Mouse (Mus musculus) skeletal muscle tissue, postnatal 0 days (tissue): ENCODE results near the gene 1700003H04Rik. TPM values are rescaled to one million over a fixed set of nuclear protein-coding genes. Genes with fewer than 3 reads are reported as not detected.

Source experiments
- polyA plus RNA-seq: library from polyadenylated mRNA; unstranded; fragments of >200 nt; fragmentation: Nextera tagmentation; extraction: Ambion mirVana; gene quantifications from 2 replicates; pipeline ENCODE4 v1.2.1, GENCODE M21; 2015

1700003H04Rik gene
- not detected in 2 replicates for polyA plus RNA-seq

GRCm38 (mm10) chr3:124581001-124581400, at the start of gene 1700003H04Rik:
Gene 1700003H04Rik, minus strand, starts transcription at chr3:124581101.

Other genes with a start within 250 kb of the 1700003H04Rik start
- not detected in 2 replicates for gene 1700006A11Rik, start 155.1 kb downstream of the 1700003H04Rik start, polyA plus RNA-seq